Mouse (Mus musculus): ENCODE measurements at regions not wholly inside any gene's neighbourhood (a gene's known extent, or its start where the extent isn't known, plus 50 kb on each side); places are given as distances from the start of the nearest gene placed in this dataset.

GRCm38 (mm10) chr4:47979579-47980313 is 65.2 kb upstream of the Nr4a3 start:
- no peaks in the 10 kb centered on the region for H3K27me3 ChIP-seq (ENCODE audit: control insufficient read depth, insufficient read depth, insufficient read length)
- H3ac ChIP-seq (ENCODE audit: control insufficient read depth, insufficient read length, low read depth) = no peak overlapping the region
- H3K79me2 ChIP-seq (ENCODE audit: control insufficient read depth, insufficient read depth) = no peaks in the 10 kb centered on the region
- no peak for TF ChIP-seq MAX (IDR thresholded peaks at IDR 0.05)
- no peaks in the 10 kb centered on the region for H3K36me3 ChIP-seq (ENCODE audit: control insufficient read depth, insufficient read depth)
- no peak overlapping the region for H3K4me3 ChIP-seq (ENCODE audit: insufficient read depth, poor library complexity, severe bottlenecking)
- H3K79me3 ChIP-seq (ENCODE audit: low read depth) = no peaks in the 10 kb centered on the region
